Comparison of ENCODE assay signal across 8 mouse cellular contexts in genomic region chr3:89962059-89962750, GRCm38 (mm10). TPM values are rescaled to one million over a fixed set of nuclear protein-coding genes. Genes with fewer than 3 reads are reported as not detected.
DNase-seq lines count a peak whose midpoint lies in the region; ATAC-seq and TF ChIP-seq lines count a peak whose summit lies in the region.

No protein-coding gene starts in this region.

- TF ChIP-seq CTCF in bone marrow, adult 2 months (IDR thresholded peaks at IDR 0.05; ENCODE audit: control insufficient read depth, insufficient read depth, low read length) = no peak
- TF ChIP-seq CTCF in hindbrain, postnatal 0 days (IDR thresholded peaks at IDR 0.05; ENCODE audit: low read depth) = no peak
- TF ChIP-seq CTCF in lung, postnatal 0 days (IDR thresholded peaks at IDR 0.05) = no peak

- no peak for TF ChIP-seq POLR2A in bone marrow, adult 2 months (IDR thresholded peaks at IDR 0.05; ENCODE audit: borderline replicate concordance, control insufficient read depth, low read depth, low read length)

- no peak; the same call in 1 of the 2 replicates for TF ChIP-seq EP300 in lung, postnatal 0 days (IDR thresholded peaks at IDR 0.05)

- H3K4me1 ChIP-seq in megakaryocyte, embryonic 14.5 days = peaks cover 77% of the 10 kb centered on the region
- peaks cover 1% of the 10 kb centered on the region; the same call in 1 of the 2 replicates for H3K4me1 ChIP-seq in bone marrow, adult 2 months (ENCODE audit: control insufficient read depth, insufficient read depth, low read length)
- peaks cover 30% of the 10 kb centered on the region for H3K4me1 ChIP-seq in hindbrain, postnatal 0 days (ENCODE audit: insufficient read depth, low read length)
- peaks cover 27% of the 10 kb centered on the region; the same call in 1 of the 2 replicates for H3K4me1 ChIP-seq in lung, postnatal 0 days (ENCODE audit: insufficient read depth, low read depth, low read length)

- H3K27ac ChIP-seq in bone marrow, adult 2 months (ENCODE audit: control insufficient read depth, insufficient read depth, low read depth, low read length, poor library complexity) = peak overlapping the region; percentile 33
- peak overlapping the region; percentile 94 for H3K27ac ChIP-seq in hindbrain, postnatal 0 days
- H3K27ac ChIP-seq in lung, postnatal 0 days (ENCODE audit: low read length) = peak overlapping the region; percentile 95

- intact Hi-C loops in gastrocnemius, postnatal 14 days (cut with DNase I; ENCODE audit: low total_unique reads) = no loop called here
- intact Hi-C loops in left cerebral cortex, postnatal 36 days (cut with DNase I) = loop anchor here (5.0 kb wide), 3 partner anchors 35 to 115 kb away; partner anchors contain the start of genes 4933434E20Rik, Hax1 and Ubap2l

- ATAC-seq in megakaryocyte, adult 5-6 weeks (ENCODE audit: poor library complexity, severe bottlenecking) = no peak
- no peak for ATAC-seq in hindbrain, postnatal 0 days
- ATAC-seq in lung, postnatal 0 days = peak; percentile 7; the same call in 1 of the 2 replicates

- DNase-seq in gastrocnemius, postnatal 14 days = peak; percentile 56
- DNase-seq in hindbrain, postnatal 0 days (ENCODE audit: low spot score) = peak; percentile 51
- peak; percentile 63 for DNase-seq in lung, postnatal 0 days (ENCODE audit: low spot score)
- peak; percentile 30 for DNase-seq in thymus, postnatal 14 days
- DNase-seq in left cerebral cortex, postnatal 36 days (ENCODE audit: low spot score in 2 of 2) = no peak

- peak overlapping the region; percentile 95 for H3K4me3 ChIP-seq in megakaryocyte, embryonic 14.5 days (replicated peaks)
- H3K4me3 ChIP-seq in bone marrow, adult 2 months (replicated peaks; ENCODE audit: control insufficient read depth, low read depth, low read length) = peak overlapping the region; percentile 68
- H3K4me3 ChIP-seq in hindbrain, postnatal 0 days (ENCODE audit: low read length) = peak overlapping the region; percentile 96
- peak overlapping the region; percentile 96 for H3K4me3 ChIP-seq in lung, postnatal 0 days (ENCODE audit: low read depth, low read length)

- H3K9ac ChIP-seq in hindbrain, postnatal 0 days (replicated peaks; ENCODE audit: low read length) = peak overlapping the region; percentile 93
- H3K9ac ChIP-seq in lung, postnatal 0 days (replicated peaks; ENCODE audit: low read depth) = peak overlapping the region; percentile 77

- peaks cover 30% of the 10 kb centered on the region for H3K36me3 ChIP-seq in megakaryocyte, embryonic 14.5 days (replicated peaks; ENCODE audit: low read length)
- peaks cover 13% of the 10 kb centered on the region; the same call in 1 of the 2 replicates for H3K36me3 ChIP-seq in hindbrain, postnatal 0 days (ENCODE audit: insufficient read depth, low read length)
- 0 out of 2 replicates have a peak, but pooled peaks cover 6% of the 10 kb centered on the region for H3K36me3 ChIP-seq in lung, postnatal 0 days (ENCODE audit: insufficient read depth, low read length)

- H3K4me2 ChIP-seq in hindbrain, postnatal 0 days (ENCODE audit: low read depth, low read length) = peak overlapping the region; percentile 73
- peak overlapping the region; percentile 93 for H3K4me2 ChIP-seq in lung, postnatal 0 days (replicated peaks; ENCODE audit: low read depth, low read length)

- 1% methylated on average over 14 of the region's 14 CpGs for WGBS in bone marrow, adult 2 months
- 3% methylated on average over 14 of the region's 14 CpGs for WGBS in hindbrain, postnatal 0 days
- WGBS in lung, postnatal 0 days = 2% methylated on average over 14 of the region's 14 CpGs

- no peaks in the 10 kb centered on the region for H3K9me3 ChIP-seq in megakaryocyte, embryonic 14.5 days
- H3K9me3 ChIP-seq in hindbrain, postnatal 0 days (ENCODE audit: low read length) = no peaks in the 10 kb centered on the region
- H3K9me3 ChIP-seq in lung, postnatal 0 days (ENCODE audit: low read length) = no peaks in the 10 kb centered on the region

- peaks cover 35% of the 10 kb centered on the region for H3K27me3 ChIP-seq in megakaryocyte, embryonic 14.5 days (replicated peaks)
- H3K27me3 ChIP-seq in hindbrain, postnatal 0 days (ENCODE audit: insufficient read depth, low read length) = no peaks in the 10 kb centered on the region
- no peaks in the 10 kb centered on the region for H3K27me3 ChIP-seq in lung, postnatal 0 days (replicated peaks; ENCODE audit: insufficient read depth, low read length)

RNA-seq across cellular contexts. Expression of gene Atp8b2, which starts 1.1 kb away (rescaled TPM):
- polyA plus RNA-seq in megakaryocyte, embryonic 14.5 days (2012; ENCODE audit: insufficient read depth, low replicate concordance) = 4.2 and 6.1 TPM in 2 replicates
- total RNA-seq in megakaryocyte, adult 5-6 weeks (2015) = 11.6 and 17.5 TPM in 2 replicates
- total RNA-seq in megakaryocyte, adult 5-6 weeks (2017) = 37.2 and 37.3 TPM in 2 replicates
- polyA plus RNA-seq in bone marrow, adult 2 months (2011; ENCODE audit: insufficient read depth, insufficient read length, low replicate concordance, missing spikeins) = 9.0 and 30.6 TPM in 2 replicates
- 10 to 100 TPM; 20.6 to 28.7 TPM for total RNA-seq in gastrocnemius, postnatal 14 days (2021)
- 63.0 and 83.5 TPM in 2 replicates for total RNA-seq in hindbrain, postnatal 0 days (2014; rRNA removed)
- 9.8 and 10.9 TPM in 2 replicates for polyA plus RNA-seq in hindbrain, postnatal 0 days (2015; fragmentation: Nextera tagmentation; extraction: Ambion mirVana)
- polyA plus RNA-seq in lung, postnatal 0 days (2015; fragmentation: Nextera tagmentation; extraction: Ambion mirVana) = 7.1 and 7.4 TPM in 2 replicates
- total RNA-seq in left cerebral cortex, postnatal 36 days (2021) = 100 to 1,000 TPM; 108 to 115 TPM

RNA-seq across cellular contexts. Expression of gene Hax1, which starts 36.4 kb away (rescaled TPM):
- polyA plus RNA-seq in megakaryocyte, embryonic 14.5 days (2012; ENCODE audit: insufficient read depth, low replicate concordance) = 10.9 and 58.1 TPM in 2 replicates
- total RNA-seq in megakaryocyte, adult 5-6 weeks (2015) = 97.5 and 114 TPM in 2 replicates
- total RNA-seq in megakaryocyte, adult 5-6 weeks (2017) = 48.8 and 50.8 TPM in 2 replicates
- 34.2 and 70.1 TPM in 2 replicates for polyA plus RNA-seq in bone marrow, adult 2 months (2011; ENCODE audit: insufficient read depth, insufficient read length, low replicate concordance, missing spikeins)
- total RNA-seq in gastrocnemius, postnatal 14 days (2021) = 10 to 100 TPM; 45.2 to 50.2 TPM
- total RNA-seq in hindbrain, postnatal 0 days (2014; rRNA removed) = 41.6 and 43.7 TPM in 2 replicates
- polyA plus RNA-seq in hindbrain, postnatal 0 days (2015; fragmentation: Nextera tagmentation; extraction: Ambion mirVana) = 74.1 and 81.6 TPM in 2 replicates
- 80.5 and 93.6 TPM in 2 replicates for polyA plus RNA-seq in lung, postnatal 0 days (2015; fragmentation: Nextera tagmentation; extraction: Ambion mirVana)
- 10 to 100 TPM; 79.4 to 87.6 TPM for total RNA-seq in left cerebral cortex, postnatal 36 days (2021)

RNA-seq across cellular contexts. Expression of gene Il6ra, which starts 49.2 kb away (rescaled TPM):
- polyA plus RNA-seq in megakaryocyte, embryonic 14.5 days (2012; ENCODE audit: insufficient read depth, low replicate concordance) = 6.3 and 10.8 TPM in 2 replicates
- total RNA-seq in megakaryocyte, adult 5-6 weeks (2015) = 147 and 166 TPM in 2 replicates
- 63.8 and 71.2 TPM in 2 replicates for total RNA-seq in megakaryocyte, adult 5-6 weeks (2017)
- polyA plus RNA-seq in bone marrow, adult 2 months (2011; ENCODE audit: insufficient read depth, insufficient read length, low replicate concordance, missing spikeins) = 6.5 and 11.4 TPM in 2 replicates
- 1 to 10 TPM; 2.4 to 8.7 TPM for total RNA-seq in gastrocnemius, postnatal 14 days (2021)
- 0.68 and 1.8 TPM in 2 replicates for total RNA-seq in hindbrain, postnatal 0 days (2014; rRNA removed)
- polyA plus RNA-seq in hindbrain, postnatal 0 days (2015; fragmentation: Nextera tagmentation; extraction: Ambion mirVana) = 2.1 and 2.4 TPM in 2 replicates
- 15.7 and 17.9 TPM in 2 replicates for polyA plus RNA-seq in lung, postnatal 0 days (2015; fragmentation: Nextera tagmentation; extraction: Ambion mirVana)
- 1 to 10 TPM; 3.7 to 4.8 TPM for total RNA-seq in left cerebral cortex, postnatal 36 days (2021)

Comparison
In these comparisons a context has a peak if more than half of its experiments do, and no peak if none do; other contexts are left out.
1. H3K27ac ChIP-seq: peak in every context shown above with its lines; median percentile 95 in lung, postnatal 0 days; 94 in hindbrain, postnatal 0 days; 33 in bone marrow, adult 2 months.
2. DNase-seq: peak in gastrocnemius, postnatal 14 days (single experiment), hindbrain, postnatal 0 days (single experiment), lung, postnatal 0 days (single experiment) and thymus, postnatal 14 days (single experiment); none in left cerebral cortex, postnatal 36 days (0 of 2).
3. RNA of gene Il6ra, which starts 49.2 kb away (total RNA-seq): 63.8 to 166 TPM in megakaryocyte, adult 5-6 weeks; 2.4 to 8.7 TPM in gastrocnemius, postnatal 14 days, 3.7 to 4.8 TPM in left cerebral cortex, postnatal 36 days and 0.68 to 1.8 TPM in hindbrain, postnatal 0 days; every median in the first group is over 4 times any median in the second.
4. Peak in every context shown above with its lines, with median percentiles within 50 percentile points of each other: H3K4me3 ChIP-seq.